Mouse (Mus musculus) yolk sac, embryonic 10.5 days (tissue): ENCODE measurements at regions not wholly inside any gene's neighbourhood (a gene's known extent, or its start where the extent isn't known, plus 50 kb on each side); places are given as distances from the start of the nearest gene placed in this dataset.
"Not testable (repeated sequence)": the region's sequence is repeated elsewhere in the genome, so short reads cannot be mapped to it uniquely, and the experiment has no call there.

Source experiments
- DNase-seq: peaks from one replicate; pipeline ENCODE4 v3.0.0-alpha.2; 2017; ENCODE audit warnings: low spot score

DNA sequence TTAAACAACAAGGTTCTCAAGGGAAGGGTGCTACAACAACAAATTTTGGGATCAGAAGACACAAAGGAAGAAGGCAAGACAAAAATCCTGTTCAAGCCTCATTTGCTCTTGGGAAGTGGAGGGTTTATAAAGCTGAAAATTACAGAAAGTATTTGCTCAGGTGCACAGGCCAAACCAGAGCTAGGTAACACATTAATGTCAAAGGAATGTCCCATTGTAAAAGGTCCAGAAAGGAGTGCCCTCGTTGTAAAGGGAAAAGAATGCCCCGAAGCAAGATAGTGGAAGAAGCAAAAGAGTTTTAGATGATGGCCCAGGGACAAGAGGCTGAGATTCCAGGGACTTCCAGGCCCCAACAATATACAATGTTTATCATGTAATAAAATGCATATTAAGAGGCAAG is 317.3 kb downstream of the Car8 start:
- DNase-seq = no peak

DNA sequence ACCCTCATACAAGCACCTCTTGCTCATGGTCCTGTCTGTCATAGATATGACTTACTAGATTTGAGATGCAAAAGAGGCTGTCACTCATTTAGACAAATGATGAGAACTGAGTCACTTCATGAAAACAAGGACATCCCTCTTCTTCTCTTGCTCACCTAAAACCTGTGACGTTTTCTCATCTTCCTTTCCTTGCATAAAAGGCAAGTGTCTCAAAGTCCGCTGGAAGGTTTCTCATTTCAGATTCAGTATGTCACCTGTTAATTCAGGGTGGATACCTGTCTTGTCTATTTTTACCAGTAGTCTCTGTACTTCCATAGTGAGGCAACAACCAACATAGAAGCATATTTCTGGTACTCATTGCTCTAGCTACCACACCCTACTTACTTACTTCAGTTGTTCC is 325.6 kb downstream of the Car8 start:
- DNase-seq = no peak

DNA sequence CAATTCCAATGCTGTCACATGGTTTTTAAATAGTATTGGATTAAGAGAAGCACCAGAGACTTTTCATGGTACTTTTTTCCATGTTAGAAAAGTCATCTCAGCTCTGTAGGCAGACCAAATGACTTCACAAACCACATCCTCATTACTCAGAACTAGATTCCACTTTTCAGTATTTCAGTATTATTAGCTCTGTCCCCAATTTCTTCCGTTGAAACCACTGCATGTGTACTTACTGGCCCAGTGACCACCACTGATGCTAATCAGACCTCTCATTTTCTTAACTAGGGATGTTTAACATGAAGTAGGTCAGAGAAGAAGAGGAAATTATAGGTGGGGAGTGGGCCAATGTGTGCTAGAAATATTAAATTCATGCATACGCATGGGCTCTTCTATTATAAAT is 326.2 kb downstream of the Car8 start:
- no peak for DNase-seq

DNA sequence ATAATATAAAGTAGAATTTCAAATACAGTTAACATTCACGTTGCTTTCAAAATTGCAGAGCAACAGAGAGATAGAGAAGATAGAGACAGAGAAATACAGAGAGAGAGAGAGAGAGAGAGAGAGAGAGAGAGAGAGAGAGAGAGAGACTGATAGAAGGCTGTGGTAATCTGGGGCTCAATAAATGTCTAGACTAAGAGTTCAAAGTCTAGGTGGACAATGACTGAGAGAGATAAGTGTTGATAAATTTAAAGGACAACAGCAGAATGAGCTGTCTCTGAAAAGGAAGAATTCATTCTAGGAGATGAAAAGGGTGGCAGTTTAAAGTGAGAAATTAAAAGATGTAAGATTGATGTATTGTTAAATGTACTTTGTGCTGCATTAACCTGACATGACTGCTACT is 335.7 kb downstream of the Car8 start:
- no peak for DNase-seq

DNA sequence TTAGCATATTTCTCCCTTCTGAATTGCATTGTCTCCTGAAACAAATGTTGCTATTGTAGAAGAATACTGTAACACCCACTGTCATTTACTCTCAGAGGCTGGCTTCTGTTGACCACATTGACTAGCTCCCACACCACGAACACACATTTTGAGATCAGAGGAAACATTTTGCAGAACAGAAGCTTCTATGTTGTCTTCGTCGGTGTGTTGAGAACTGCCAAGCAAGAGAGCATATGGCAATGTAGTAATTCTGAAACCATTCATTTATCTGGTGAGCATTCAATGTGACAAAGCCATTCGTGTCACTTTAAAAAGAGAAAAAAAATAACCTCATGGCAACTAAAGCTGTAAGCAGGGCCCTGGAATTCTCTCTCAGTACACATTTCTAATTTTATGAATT is 343.9 kb downstream of the Car8 start:
- DNase-seq = no peak

DNA sequence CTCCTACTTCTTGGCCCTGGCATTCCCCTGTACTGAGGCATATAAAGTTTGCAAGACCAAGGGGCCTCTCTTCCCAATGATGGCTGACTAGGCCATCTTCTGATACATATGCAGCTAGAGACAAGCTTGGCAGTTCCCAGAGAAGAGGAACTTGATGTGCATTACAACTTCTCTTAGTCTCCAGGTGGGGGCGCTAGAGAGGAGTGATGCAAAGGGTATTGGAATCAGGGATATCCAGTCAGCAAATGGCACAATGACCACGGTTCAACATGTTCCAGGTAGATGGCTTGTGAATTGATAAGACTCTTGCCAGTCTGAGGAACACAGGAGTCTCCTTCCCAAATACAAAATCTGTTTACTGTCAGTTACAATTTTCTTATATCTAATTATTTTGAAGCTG is 347.7 kb downstream of the Car8 start:
- DNase-seq = no peak

DNA sequence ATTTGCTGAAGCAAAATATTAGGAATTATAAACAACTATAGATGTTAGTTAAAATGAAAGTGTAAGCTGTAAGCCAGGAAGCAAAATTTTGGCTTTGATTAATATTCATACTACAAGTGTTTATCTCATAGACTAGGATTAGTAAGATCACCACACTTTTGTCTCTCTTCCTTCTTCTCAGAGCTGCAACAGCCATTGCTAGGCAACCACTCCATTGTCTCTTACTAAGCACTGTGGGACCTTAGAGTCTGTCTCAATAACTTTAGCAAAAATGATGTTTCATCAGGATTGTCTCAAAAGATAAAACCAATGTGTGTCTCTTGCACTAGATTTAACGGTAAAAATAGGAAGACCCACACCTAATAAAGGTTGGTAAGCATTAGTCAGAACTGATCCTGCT is 384.3 kb downstream of the Car8 start:
- no peak for DNase-seq

DNA sequence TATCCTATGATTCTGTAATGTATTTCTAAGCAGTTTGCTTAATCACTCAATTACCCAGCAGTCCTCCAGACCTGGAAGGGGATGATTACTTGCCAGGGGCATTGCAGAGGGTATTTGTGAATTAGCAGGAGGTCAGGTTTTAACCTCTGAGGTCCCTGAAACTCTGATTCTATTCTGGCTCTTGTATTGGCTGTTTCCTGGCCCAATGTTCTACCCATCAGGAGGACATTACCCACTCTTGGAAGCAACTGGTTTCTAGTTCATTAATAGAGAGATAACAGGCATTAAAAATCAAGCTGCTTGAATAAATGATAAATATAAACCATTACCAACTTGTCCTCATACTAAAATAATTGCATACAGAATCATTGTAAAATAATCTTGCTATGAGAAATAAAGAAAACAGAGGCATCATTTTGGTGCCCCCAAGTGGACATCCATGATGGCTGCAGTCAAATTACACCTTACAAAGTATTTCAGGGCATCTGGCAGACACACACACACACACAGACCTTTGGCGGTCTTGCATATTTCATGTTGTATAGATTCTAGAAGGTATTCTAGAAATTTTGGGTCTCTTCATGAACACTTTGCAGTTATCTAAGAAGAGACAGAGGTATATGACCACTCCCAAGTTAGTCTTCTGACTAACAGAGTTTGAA is 385.6 kb downstream of the Car8 start:
- no peak for DNase-seq

DNA sequence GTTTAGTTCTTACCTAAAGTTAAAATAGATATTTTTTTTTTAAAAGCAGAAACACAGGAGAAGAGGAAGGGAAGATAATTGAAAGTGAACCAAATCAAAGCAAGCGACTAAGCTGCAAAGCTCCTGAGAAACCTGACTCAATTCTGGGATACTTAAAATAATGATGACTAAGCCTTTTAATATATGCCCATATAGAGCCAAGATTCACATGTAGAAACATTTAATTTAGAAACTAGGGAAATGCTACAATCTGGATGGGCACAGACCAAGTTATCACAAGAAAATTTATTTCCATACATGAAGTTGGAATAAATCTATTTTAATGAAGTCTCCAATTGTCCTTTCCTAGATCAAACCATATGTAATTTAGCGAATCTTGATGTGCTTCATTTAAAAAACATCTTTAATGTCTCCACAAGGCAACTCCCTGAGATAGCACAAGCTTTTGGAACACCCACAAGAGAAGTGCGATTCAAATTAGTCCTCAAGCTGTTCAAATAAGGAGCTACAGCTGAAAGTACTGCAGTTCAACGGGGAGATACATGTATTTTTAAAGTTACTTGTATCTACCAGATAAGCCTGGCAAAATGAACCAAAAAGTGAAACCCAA is 386.7 kb downstream of the Car8 start:
- no peak for DNase-seq

DNA sequence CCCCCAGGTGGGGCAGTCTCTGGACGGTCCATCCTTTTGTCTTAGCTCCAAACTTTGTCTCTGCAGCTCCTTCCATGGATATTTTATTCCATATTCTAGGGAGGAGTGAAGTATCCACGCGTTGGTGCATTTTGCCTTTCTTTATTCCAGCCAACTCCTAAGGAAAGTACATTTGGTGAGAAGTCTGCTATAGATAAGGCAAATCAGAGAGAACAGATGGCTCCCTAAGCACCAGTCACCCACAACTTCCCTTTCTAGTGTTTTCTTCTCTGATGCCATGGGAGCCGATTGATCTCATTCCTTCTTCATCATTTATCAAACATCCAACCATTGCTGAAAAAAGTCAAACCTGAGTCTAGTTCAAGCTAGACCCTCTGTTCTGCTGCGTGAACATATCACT is 391.4 kb downstream of the Car8 start:
- DNase-seq = no peak

DNA sequence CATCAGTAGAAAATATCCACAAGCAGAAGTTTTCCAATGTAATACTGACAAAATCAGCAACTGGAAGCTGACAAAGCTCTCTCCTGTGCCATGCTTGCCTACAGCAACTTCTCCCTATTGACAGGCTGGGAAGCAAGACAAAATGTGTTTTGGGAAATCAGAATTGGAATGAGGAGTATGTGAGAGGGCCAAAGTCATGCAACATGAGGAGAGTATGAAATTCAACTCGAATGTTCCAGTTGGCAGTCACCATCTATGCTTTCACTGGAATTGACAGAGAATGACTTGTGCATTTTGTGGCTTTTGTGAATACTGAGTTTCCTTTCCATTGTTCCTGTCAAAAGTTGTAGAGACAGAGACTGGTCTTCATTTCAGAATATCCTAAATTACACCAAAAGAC is 409.7 kb downstream of the Car8 start:
- DNase-seq = no peak

DNA sequence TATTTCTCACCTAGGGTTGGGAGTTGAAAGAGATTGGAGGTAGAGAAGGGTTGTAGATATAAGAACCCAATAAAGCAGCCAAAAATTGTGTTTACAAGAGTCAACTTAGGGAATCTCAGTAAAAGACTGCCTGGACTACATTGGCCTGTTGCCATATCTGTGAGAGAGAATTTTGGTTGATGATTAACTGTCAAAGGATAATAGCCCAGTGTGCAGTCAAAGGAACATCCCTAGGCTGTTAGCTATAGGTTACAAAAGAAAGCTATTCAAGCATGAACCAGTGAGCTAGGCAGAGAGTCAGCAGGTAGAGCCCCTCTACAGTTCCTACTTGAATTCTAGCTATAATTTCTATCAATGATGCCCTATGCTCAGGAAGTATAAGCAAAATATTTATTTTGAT is 419.0 kb downstream of the Car8 start:
- no peak for DNase-seq

DNA sequence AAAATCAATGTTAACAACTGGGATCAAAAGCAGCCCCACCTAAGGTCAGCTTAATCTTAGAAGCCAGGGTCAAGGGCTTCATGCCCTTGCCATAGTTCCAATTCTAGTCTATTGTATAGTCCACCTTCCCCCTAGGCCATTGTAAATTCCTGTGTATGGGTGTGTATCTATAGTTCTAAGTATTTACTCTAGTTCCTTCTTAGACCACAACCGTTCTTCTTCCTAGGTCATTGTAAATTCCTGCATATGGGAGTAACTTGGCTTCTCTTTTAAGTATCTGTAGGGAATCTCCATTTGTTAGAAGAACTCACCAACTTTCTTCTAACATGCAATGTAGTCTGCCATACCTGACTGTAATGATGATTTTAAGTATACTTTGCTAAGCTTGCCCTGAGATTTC is 461.1 kb downstream of the Car8 start:
- not testable (repeated sequence) for DNase-seq

DNA sequence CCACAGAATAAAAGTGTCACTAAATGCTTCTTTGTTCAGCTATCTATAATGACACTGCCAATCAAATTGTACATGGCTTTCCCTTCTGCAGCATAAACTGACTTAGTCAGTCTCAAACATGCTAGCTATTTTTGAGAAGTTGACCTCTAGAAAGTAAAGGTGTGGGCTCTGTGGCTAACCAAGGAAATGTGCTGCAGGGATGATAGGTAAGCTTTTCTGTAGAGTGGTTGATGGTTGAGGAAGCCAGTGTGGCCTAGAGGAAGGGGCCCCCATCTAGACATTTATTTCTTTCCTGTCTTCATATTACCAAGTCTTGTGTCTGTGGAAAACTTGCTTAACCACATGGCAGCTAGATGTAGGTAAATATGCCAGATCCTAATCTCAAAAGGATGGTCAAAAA is 483.4 kb downstream of the Car8 start:
- no peak for DNase-seq

DNA sequence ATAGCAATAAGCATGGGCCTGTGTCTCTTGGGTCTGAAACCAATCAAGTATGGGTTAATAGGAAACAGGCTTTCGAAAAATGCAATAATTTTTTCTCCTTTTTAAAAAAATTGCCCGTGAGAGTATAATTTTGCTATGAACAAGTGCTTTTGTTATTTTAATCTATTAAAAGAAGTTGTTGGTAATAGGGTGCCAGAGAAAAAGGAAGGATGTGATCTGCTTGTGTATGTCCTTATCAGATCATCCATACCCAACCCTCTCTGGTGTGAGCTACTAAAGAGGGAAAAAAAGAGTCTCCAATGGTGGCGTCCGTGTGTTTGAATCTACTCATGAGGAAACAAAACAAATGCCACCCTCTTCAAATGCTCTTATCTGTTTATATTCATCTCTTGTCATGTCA is 484.9 kb downstream of the Car8 start:
- no peak for DNase-seq

DNA sequence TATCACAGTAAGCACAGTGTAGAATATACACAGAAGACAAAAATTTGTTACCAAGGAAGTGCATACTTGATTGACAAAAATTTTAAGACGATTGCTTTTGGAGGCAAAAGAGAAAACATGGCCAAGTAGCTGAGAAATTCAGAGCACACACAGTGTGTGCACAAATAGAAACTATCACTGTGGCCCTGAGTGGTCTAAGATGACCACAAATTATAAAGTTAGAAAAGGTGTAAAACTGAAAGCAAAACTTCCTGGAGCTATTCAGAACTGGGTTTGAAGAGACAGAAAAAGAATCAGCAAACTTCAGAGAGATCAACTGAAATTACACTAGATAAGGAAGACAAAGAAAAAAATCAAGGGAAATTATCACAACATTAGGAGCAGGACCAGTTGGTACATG is 487.6 kb downstream of the Car8 start:
- no peak for DNase-seq

DNA sequence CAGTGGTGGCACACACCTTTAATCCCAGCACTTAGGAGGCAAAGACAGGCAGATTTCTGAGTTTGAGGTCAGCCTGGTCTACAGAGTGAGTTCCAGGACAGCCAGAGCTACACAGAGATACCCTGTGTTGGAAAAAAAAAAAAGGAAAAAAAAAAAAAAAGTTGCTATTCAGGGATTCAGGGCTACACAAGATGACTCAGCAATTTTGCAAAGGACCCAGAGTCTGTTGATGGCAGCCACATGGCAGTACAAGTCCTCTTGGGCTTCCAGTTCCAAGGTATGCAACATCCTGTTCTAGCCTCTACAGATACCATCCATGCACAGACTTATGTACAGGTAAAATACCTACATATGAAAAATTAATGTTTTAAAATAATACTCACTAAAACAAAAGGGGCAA is 515.9 kb downstream of the Car8 start:
- no peak for DNase-seq

DNA sequence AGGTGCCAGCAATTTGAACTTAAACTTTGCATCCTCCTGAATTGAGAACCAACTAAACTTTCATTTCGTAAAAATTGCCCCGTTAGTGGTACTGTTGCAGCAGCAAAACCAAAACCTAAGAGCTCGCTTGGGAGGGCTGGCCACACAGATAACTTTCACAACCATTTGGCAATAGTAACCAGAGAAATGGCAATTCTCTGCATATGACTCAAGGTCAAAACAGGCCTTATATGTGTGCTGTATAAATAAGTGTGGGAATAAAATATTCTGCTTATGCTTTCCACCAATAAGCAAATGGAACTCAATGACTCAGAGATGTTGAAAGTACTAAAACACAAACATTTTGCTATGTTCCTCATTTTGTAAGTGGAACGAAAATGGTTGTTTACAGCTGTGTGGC is 550.3 kb downstream of the Car8 start:
- no peak for DNase-seq

DNA sequence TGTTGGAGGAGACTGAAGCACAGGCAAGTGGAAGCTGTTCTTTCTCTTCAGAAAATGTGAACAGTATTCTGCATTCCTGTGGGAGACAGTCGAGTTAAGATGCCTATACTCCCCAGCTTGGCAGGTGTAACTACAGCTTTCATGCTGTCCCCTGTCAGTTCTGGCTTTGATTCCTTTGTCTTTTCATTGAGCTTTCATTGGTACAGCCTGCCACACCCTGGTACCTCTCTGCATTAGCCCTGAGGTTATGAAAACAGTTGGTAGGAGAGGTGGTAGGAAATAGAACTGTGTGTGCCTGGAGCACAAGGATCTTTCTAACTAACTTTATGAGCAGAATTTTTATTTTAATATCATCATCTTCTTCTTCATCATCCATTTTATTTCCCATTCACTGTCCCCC is 551.6 kb downstream of the Car8 start:
- no peak for DNase-seq

DNA sequence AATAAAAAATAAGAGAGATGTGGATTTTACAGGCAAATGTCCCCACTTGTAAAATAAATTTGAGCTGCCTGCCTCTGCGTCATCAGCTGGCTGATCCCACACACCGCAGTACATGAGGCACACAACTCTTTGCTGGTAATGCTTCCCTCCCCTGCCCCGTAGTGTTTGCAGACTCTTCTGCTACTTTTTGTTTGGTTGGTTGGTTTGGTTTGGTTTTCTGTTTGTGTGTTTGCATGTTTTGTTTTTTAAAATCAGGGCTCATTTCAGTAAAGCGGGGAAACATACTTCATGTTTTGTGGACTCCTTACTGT is 568.1 kb downstream of the Car8 start:
- no peak for DNase-seq

DNA sequence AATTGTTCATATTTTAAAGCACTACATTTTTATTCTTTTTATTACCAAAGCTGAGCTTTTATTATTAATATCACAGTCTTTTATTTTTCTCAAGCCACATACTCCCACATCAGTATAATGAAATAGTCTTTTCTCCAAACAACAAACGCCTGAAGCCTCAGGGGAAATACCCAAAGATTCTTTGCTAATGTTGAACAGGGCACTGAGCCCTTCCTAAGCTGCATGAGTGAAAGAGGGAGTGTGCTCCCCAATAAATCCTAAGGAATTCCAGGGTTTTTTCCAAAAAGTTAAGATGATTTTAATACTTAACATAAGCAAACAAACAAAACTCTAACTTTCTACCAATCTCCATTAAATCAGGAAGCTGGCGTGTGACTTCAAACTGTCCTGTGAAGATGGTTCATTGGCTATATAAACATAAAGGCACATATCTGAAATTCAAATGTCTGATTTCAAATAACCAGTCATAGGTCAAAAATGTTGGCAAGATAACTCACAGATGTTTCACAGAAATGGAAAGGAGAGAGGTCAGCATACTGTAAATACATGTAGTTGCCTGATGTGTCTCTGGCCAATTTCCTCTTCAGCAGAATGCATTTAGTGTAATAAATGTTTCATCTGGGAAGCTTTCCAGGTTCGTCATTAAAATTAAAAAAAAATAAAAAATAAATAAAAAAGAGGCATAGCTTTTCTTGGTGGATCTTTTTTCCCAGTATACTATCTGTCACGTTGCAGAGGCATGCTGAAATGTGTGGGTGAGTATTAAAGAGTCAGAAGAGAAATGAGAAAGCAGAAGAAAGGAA is 568.6 kb downstream of the Car8 start:
- DNase-seq = no peak

DNA sequence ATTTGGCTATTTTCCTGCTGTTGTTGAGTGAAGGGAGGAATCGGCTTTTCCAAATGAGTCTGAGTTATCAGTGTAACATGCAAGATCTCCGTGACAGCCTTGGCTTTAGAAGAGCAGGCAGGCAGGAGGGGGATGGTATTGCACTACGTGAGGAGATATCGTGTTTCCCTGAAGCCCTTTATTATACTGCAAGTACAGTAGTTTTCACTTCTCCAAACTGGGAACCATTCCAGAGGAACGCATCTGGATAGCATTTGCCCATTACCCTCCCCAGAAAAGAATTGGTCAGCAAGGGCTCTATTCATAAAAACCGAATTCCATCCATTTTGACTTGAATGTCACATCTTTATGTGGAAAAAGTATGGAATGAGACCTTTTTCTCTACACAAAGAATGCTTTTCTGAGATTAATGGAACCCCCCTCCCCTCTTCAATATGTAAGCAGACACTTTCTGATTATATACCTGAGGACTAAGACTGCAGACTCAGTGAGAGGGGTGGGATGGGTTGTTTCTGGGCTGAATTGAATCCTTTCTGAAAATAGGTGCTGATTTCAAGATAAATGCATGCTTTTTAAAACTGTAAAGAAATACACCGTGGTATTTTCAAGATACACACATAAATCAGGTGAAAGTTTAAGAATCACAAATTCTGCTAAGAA is 571.8 kb downstream of the Car8 start:
- no peak for DNase-seq

DNA sequence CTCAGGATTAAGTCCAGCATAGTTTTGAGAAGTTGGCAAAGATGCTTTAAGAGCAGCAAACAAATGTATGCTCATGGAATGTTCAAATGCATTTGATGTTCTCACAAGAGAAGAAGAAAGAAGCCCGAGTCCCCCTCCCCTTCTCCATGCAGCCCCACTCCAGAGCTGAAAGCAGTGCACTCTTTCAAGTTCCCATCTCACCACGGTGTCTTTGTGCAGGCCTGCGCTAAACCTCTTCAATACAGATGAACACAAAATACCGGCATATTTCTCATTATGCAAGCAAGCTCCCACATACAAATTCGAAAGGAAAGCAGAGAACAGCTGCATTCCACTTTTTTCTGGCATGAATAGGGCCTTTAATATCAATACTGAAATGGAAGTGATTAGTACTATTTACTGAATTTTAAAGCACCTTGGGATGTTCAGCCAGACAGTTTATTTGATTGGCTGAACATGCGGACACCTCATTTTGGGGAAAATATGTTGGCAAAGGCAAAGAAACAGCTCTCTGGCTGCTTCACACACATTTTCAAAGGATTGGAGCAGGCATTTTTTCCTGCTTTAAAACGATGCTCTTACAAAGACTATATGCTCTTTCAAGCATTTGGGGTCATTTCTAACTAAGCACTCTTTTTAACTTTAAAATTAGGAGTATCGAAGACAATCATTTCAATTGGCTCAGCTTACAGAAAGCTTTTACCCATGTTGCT is 595.8 kb downstream of the Car8 start:
- no peak for DNase-seq
